Mouse (Mus musculus) hindbrain, embryonic 14.5 days (tissue): ENCODE measurements at regions not wholly inside any gene's neighbourhood (a gene's known extent, or its start where the extent isn't known, plus 50 kb on each side); places are given as distances from the start of the nearest gene placed in this dataset.
A peak's percentile ranks its signal among the peaks of the same experiment; 100 is the strongest.

ENCODE experiments used
- ATAC-seq: fragments of 200-750 bp; cut with Nextera tagmentation; 2 replicates; pipeline ENCODE4 v1.8.0; 2017; ENCODE audit warnings: moderate number of reproducible peaks, mild to moderate bottlenecking, moderate TSS enrichment, moderate library complexity; ENCODE audit not compliant: low FRiP score
- DNase-seq: peaks from one replicate; pipeline ENCODE4 v3.0.0-alpha.2; 2015; ENCODE audit warnings: low spot score
- H3K27ac ChIP-seq: fragments of 300-500 bp; sonication (generic); 2 replicates; pipeline ENCODE4 v1.5.1; 2014; ENCODE audit warnings: mild to moderate bottlenecking, moderate library complexity
- H3K27me3 ChIP-seq: fragments of 300-500 bp; sonication (generic); 2 replicates; pipeline ENCODE4 v1.6.1; 2014; ENCODE audit warnings: mild to moderate bottlenecking, low read length, mixed read lengths; ENCODE audit not compliant: control insufficient read depth, insufficient read depth
- H3K36me3 ChIP-seq: fragments of 300-500 bp; sonication (generic); replicated peaks from 2 replicates; pipeline ENCODE4 v1.6.1; 2014; ENCODE audit not compliant: control insufficient read depth, insufficient read depth
- H3K4me1 ChIP-seq: fragments of 300-500 bp; sonication (generic); replicated peaks from 2 replicates; pipeline ENCODE4 v1.6.1; 2014; ENCODE audit warnings: antibody characterized with exemption, low read length, mixed read lengths; ENCODE audit not compliant: control insufficient read depth, insufficient read depth
- H3K4me2 ChIP-seq: fragments of 300-500 bp; sonication (generic); replicated peaks from 2 replicates; pipeline ENCODE4 v1.6.1; 2014; ENCODE audit warnings: mild to moderate bottlenecking, moderate library complexity
- H3K4me3 ChIP-seq: fragments of 300-500 bp; sonication (generic); replicated peaks from 2 replicates; pipeline ENCODE4 v1.5.1; 2014; ENCODE audit warnings: mild to moderate bottlenecking, low read length
- H3K9ac ChIP-seq: fragments of 300-500 bp; sonication (generic); 2 replicates; pipeline ENCODE4 v1.6.1; 2014
- H3K9me3 ChIP-seq: fragments of 300-500 bp; sonication (generic); 2 replicates; pipeline ENCODE4 v1.6.1; 2016; ENCODE audit warnings: low read length; ENCODE audit not compliant: control insufficient read depth
- WGBS: fragments of 180-500 bp; shearing (Covaris S2); extraction: QIAGEN DNeasy Blood & Tissue Kit; methylation state at CpG from one replicate; pipeline ENCODE4 v1.1.7; 2014; 5-methylcytosine and 5-hydroxymethylcytosine counted together

DNA sequence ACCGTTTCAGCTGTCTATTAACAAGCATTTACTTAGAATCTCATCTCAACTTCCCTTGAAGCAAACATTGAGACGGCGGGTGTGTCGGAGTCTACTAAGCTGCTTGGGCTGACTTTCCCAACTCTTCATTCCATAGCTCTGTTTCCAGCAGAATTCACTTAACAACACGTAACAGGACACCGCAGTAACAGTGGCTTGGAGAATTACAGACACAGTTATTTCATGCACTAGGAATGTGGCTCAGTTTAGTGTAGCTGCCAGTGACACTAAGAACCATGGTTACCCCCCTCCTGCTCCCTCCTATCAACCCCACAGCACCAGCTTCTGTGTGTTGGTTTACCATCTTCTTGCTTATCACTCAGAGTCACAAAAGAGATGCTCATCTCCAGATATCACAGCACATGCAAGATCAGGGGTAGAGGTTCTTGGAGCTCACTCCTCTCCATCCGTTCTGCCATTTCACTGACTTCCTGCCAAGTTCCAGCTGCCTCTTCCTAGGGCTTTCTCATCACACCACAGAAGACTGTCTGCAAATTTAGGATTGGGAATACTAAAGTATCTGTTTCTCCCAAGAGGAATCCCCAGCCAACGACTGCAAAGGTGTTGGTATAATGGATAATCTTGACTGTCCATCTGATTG is 90.7 kb downstream of the Banf2 start:
- no peak overlapping the region for H3K27ac ChIP-seq
- no peaks in the 10 kb centered on the region for H3K36me3 ChIP-seq
- no peaks in the 10 kb centered on the region for H3K9me3 ChIP-seq
- ATAC-seq (no peak), DNase-seq (no peak)
- no peak overlapping the region for H3K9ac ChIP-seq
- no peak overlapping the region for H3K4me2 ChIP-seq
- H3K4me1 ChIP-seq: no peaks in the 10 kb centered on the region
- H3K27me3 ChIP-seq: no peaks in the 10 kb centered on the region
- H3K4me3 ChIP-seq: no peak overlapping the region
- 91% methylated on average over 8 of the region's 8 CpGs for WGBS

DNA sequence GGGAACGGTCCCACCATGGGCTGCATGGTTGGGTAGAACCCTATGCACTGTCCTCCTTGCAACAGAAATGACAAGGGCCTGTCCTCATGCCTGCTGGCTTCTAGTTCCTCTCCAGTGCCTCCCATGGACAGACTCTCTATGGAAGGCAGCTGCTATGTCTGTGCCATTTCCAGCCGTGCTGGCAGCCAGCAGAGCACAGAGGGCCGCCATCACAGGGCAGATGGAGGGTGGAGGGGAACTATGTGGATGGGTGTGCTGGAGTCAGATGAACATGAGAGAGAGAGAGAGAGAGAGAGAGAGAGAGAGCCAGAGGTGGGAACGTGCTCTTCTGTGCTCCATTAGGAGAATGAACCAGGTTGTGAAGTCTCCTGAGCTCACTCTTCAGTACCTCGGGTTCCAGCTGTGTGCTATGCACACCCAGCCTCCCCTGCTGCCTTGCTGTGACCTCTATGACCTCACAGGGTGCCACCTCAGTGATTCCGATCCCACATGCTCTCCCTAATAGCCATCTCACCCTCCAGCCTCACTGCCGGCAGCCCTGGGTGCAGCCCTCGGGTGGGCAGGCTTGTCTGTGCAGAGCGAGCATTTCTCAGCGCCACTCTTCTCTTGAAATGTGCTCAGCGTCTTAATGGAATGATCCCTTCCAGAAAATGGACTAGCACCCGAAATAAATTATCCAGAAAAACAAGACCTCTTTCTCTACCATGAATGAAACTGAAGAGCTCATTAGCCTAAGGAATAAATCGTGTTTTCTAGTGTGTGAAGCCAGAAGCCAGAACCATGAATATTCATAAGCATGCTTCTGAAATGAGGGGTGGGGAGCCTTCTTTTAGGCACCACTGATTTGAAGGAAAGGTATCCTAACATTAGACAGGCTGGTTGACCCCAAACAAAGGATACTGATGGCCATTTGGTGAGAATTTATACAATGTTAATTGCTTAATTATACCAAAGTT is 94.5 kb downstream of the Banf2 start:
- Histone ChIP-seq H3K27me3 (no peaks in the 10 kb centered on the region), H3K4me3 (no peak overlapping the region), H3K9me3 (no peaks in the 10 kb centered on the region), H3K27ac (peak overlapping the region; percentile 26; the same call in 1 of the 2 replicates), H3K9ac (no peak overlapping the region), H3K4me2 (no peak overlapping the region), H3K36me3 (no peaks in the 10 kb centered on the region), H3K4me1 (no peaks in the 10 kb centered on the region)
- 48% methylated on average over 13 of the region's 13 CpGs for WGBS
- DNase-seq: peak; percentile 26
- peak; percentile 83 for ATAC-seq

DNA sequence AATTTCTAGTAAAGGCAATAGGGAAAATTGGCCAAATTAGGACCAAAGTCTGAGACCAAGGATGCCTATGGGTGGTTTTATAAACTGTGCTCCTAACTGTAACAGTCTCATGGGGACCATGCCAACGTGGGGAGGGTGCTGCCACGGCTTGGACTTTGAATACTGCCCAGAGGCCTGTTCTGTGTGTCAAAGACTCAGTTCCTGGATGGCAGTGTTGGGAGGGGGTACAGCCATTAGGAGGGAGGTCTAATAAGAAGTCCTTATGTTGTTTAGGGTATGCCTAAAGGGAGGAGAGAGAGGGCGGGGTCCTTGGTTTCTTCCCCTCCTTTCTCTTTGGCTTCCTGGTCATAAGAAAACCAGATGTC is 95.2 kb downstream of the Banf2 start:
- 76% methylated on average over 3 of the region's 3 CpGs for WGBS
- no peaks in the 10 kb centered on the region for H3K4me1 ChIP-seq
- no peaks in the 10 kb centered on the region for H3K36me3 ChIP-seq
- no peak overlapping the region for H3K27ac ChIP-seq
- H3K27me3 ChIP-seq: no peaks in the 10 kb centered on the region
- no peak overlapping the region for H3K4me2 ChIP-seq
- ATAC-seq (peak; percentile 64), DNase-seq (no peak)
- H3K4me3 ChIP-seq: no peak overlapping the region
- H3K9ac ChIP-seq: no peak overlapping the region
- no peaks in the 10 kb centered on the region for H3K9me3 ChIP-seq

DNA sequence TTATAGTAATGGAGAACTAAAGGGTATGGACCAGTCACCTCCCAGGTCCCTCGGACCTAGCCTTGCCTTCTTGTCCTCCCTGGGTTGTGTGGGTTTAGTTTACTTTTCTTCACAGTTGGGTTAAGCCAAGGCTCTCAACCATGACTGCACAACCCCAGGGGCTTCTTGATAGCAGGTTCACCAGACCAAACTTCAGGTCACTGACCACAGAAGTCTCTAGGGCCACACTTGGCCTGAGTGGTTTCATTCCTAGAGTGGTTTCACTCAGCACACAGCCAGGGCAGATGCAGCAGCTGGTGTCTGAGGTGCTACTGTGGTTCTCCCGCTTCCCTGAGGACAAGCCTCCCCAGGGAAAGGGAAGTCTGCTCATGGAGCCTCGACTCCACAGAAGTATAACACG is 95.7 kb downstream of the Banf2 start:
- Histone ChIP-seq H3K36me3 (no peaks in the 10 kb centered on the region), H3K4me2 (no peak overlapping the region), H3K4me3 (no peak overlapping the region), H3K9ac (no peak overlapping the region), H3K9me3 (no peaks in the 10 kb centered on the region), H3K27ac (no peak overlapping the region), H3K4me1 (no peaks in the 10 kb centered on the region), H3K27me3 (no peaks in the 10 kb centered on the region)
- DNase-seq (no peak), ATAC-seq (no peak)
- 83% methylated on average over 4 of the region's 4 CpGs for WGBS

DNA sequence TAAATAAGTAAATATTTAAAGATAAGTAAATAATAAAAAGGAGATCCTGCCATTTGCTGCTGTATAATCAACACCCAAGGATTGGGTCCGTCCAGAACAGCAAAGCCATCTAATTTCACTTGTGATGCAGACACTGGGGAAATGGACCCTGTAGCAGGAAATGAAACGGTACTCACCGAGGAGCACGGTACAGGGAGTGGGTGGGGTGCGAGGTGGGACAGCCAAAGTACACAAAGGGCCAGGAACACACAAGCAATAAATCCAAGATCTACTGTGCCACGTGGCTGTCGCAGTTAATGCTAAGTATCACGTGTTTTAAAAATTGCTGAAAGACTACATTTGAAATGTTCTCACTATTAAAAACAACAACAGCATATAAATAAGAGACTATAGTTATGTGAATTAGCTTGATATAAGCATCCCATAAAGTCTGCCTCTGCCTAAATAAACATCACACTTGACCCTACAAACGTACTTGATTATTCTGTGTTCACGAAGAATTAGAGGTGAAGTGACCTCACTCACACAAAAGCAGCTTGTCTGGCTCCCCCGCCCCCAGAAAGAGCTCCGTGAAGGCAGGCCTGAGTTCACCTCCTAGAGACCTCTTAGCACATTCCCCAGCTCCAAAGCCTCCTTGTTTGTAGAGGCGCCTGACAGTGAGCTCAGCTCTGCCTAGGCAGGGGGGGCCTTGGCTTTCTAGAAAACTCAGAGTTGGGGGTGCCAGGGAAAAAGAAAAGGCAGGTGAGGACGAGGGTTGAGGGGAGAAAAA is 101.1 kb downstream of the Banf2 start:
- DNase-seq: no peak
- Histone ChIP-seq H3K9me3 (no peaks in the 10 kb centered on the region), H3K27ac (no peak overlapping the region), H3K36me3 (no peaks in the 10 kb centered on the region), H3K4me3 (no peak overlapping the region), H3K27me3 (no peaks in the 10 kb centered on the region), H3K9ac (no peak overlapping the region), H3K4me1 (no peaks in the 10 kb centered on the region), H3K4me2 (no peak overlapping the region)
- ATAC-seq: no peak
- WGBS: 65% methylated on average over 14 of the region's 14 CpGs

DNA sequence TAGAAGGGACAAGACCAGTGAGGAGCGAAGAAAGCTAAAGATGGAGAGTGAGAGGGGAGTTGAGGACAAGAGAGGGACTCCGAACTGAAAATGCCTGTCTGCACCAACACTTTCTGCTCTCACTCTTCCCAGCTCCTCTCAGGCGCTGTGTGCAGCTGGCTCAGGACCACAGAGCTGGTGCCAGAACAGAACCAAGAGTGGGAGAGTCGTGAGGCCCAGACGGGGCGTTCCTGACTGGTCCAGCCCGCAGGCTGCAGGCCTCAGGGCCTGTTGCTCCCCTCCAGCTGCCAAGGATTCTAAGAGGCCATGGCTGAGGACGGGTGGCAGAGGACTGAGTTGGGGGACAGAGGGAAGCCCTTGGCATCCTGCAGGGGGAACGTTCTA is 101.7 kb downstream of the Banf2 start:
- ATAC-seq (no peak), DNase-seq (no peak)
- H3K36me3 ChIP-seq: no peaks in the 10 kb centered on the region
- H3K4me3 ChIP-seq: no peak overlapping the region
- no peaks in the 10 kb centered on the region for H3K4me1 ChIP-seq
- H3K9ac ChIP-seq: no peak overlapping the region
- no peaks in the 10 kb centered on the region for H3K27me3 ChIP-seq
- 69% methylated on average over 9 of the region's 9 CpGs for WGBS
- H3K27ac ChIP-seq: no peak overlapping the region
- H3K4me2 ChIP-seq: no peak overlapping the region
- no peaks in the 10 kb centered on the region for H3K9me3 ChIP-seq

DNA sequence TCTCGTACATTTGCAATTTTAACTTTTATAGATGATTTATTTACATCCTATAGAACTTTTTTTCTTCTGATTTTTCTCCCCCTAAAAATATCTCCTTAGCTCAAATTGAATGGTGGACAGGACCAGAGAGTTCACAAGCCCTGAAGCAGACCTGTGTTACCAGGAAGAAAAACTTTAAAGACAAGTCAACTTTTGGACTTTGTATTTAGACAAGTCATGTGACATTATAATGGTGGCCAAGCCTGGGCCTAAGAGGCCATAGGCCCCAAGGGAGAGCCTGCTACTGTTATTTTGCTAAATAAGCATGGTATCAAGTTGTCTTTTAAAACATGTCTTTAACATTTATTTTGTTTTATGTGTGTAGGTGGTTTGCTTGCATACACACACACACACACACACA is 102.7 kb downstream of the Banf2 start:
- Histone ChIP-seq H3K4me2 (no peak overlapping the region), H3K36me3 (no peaks in the 10 kb centered on the region), H3K27ac (no peak overlapping the region), H3K9ac (no peak overlapping the region), H3K4me1 (no peaks in the 10 kb centered on the region), H3K9me3 (no peaks in the 10 kb centered on the region), H3K4me3 (no peak overlapping the region), H3K27me3 (no peaks in the 10 kb centered on the region)
- ATAC-seq (no peak), DNase-seq (no peak)
- 93% methylated on average over 1 of the region's 1 CpGs for whole genome bisulfite sequencing

DNA sequence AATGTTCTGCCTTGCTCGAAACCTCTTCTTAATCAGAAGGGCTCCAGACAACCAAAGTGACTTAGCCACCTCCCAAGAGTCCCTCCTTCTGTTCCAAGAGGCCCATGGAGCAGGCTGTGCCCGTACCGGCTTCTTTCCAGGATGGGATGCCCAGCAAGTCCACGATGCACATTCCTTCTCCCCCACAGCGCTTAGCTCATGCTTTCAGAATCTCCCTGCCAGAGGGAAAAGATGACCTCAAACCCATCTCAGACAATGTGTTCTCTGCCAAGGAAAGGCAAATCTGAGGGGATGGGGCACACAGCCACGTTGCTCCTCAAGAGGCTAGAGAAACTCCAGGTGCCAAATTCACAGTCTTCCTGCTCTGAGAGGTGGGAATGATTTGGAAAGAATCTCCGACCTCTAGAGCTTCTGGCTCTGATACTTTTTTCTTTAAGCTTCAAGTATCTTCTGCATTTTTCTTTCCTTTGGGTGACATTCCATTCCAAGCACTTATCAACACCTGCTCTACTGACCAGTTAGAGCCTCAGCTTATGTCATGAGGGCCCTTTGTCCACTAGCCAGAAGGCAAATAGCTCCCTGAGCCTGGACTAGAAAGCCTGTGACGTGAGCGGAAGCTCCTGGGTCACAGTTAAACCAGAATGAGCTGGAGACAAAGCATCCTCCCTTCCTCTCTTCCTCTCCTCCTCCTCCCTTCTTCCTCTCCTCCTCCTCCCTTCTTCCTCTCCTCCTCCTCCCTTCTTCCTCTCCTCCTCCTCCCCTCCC is 110.9 kb downstream of the Banf2 start:
- 87% methylated on average over 9 of the region's 9 CpGs for WGBS
- no peak for DNase-seq
- no peaks in the 10 kb centered on the region for H3K27me3 ChIP-seq

More for the DNA sequence above, 110.9 kb downstream of the Banf2 start:
- Histone ChIP-seq H3K4me1 (no peaks in the 10 kb centered on the region), H3K4me3 (no peak overlapping the region), H3K36me3 (no peaks in the 10 kb centered on the region), H3K9me3 (no peaks in the 10 kb centered on the region), H3K27ac (no peak overlapping the region), H3K4me2 (no peak overlapping the region), H3K9ac (no peak overlapping the region)
- ATAC-seq: no peak
